Mouse (Mus musculus): ENCODE measurements around the gene Unc119b. TPM values are rescaled to one million over a fixed set of nuclear protein-coding genes. Genes with fewer than 3 reads are reported as not detected.

Unc119b gene
- total and polyA plus RNA-seq, 3 experiments, result 12.5 to 32.8 (median 14.3) TPM

DNA sequence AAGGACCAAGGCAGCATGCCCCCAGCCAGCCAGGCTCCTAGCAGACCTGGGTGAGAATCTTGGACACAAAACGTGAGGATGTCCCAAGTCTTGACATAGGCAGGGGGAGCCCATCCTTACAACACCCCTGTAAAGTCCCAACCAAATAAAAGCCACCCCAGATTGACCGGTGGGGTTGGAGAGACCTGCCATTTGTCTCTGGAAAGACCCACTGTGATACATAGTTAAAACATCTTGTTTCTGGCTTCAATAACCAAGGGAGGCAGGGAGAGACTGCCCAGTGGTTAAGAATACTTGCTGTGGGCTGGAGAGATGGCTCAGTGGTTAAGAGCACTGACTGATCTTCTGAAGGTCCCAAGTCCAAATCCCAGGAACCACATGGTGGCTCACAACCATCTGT is 32.5 kb downstream of the Unc119b start:
- ATAC-seq (ENCODE audit: extremely low read depth, insufficient number of reproducible peaks, low FRiP score, poor library complexity, severe bottlenecking) (no peak), DNase-seq (ENCODE audit: low spot score) (no peak)
- TF ChIP-seq POLR2AphosphoS5 (IDR thresholded peaks at IDR 0.05; ENCODE audit: insufficient replicate concordance, low read depth, low read length) (no peak), CTCF (IDR thresholded peaks at IDR 0.05; ENCODE audit: low read depth, low read length) (no peak), GATA1 (IDR thresholded peaks at IDR 0.05; ENCODE audit: borderline replicate concordance, low read length) (no peak), GATA2 (IDR thresholded peaks at IDR 0.05; ENCODE audit: borderline replicate concordance, low read depth, low read length) (no peak), TAL1 (conservative IDR thresholded peaks at IDR 0.05; ENCODE audit: low read depth, low read length) (no peak)
- H3K9me3 ChIP-seq (replicated peaks), result no peaks in the 10 kb centered on the region
- peaks cover 71% of the 10 kb centered on the region for H3K36me3 ChIP-seq (replicated peaks)
- H3K4me3 ChIP-seq (ENCODE audit: low read depth, low read length), result no peak overlapping the region
- no peaks in the 10 kb centered on the region for H3K27me3 ChIP-seq (ENCODE audit: insufficient read depth, low read length)
- H3K4me1 ChIP-seq (ENCODE audit: insufficient read depth, low read depth, low read length), result peaks cover 8% of the 10 kb centered on the region

DNA sequence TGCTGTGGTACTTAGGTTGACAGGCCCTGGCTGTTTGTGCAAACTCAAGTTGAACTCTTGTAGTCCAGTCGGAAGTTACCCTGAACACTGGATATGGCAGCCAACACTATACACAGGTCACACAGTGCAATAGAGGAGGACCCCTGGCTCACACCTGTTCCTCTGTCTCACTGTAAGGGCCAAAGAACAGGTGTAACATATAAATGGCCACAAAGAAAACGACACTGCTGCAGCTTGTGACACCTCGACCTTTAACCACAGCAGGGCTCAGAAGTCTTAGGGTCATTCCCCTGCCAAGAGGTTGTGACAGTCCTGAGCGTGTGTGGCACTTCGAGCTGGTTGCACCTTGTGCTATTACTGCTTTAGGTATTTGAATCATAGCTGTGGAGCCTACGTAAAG is 34.3 kb downstream of the Unc119b start:
- ATAC-seq (ENCODE audit: extremely low read depth, insufficient number of reproducible peaks, low FRiP score, poor library complexity, severe bottlenecking), result no peak
- Histone ChIP-seq H3K4me3 (ENCODE audit: low read depth, low read length) (no peak overlapping the region), H3K27me3 (ENCODE audit: insufficient read depth, low read length) (no peaks in the 10 kb centered on the region), H3K4me1 (ENCODE audit: insufficient read depth, low read depth, low read length) (peaks cover 9% of the 10 kb centered on the region), H3K36me3 (replicated peaks) (peaks cover 84% of the 10 kb centered on the region), H3K9me3 (replicated peaks) (no peaks in the 10 kb centered on the region)
- DNase-seq (ENCODE audit: low spot score), result no peak
- no peak for TF ChIP-seq CTCF (IDR thresholded peaks at IDR 0.05; ENCODE audit: low read depth, low read length)
- TF ChIP-seq GATA2 (IDR thresholded peaks at IDR 0.05; ENCODE audit: borderline replicate concordance, low read depth, low read length), result no peak
- TF ChIP-seq GATA1 (IDR thresholded peaks at IDR 0.05; ENCODE audit: borderline replicate concordance, low read length), result no peak
- no peak for TF ChIP-seq POLR2AphosphoS5 (IDR thresholded peaks at IDR 0.05; ENCODE audit: insufficient replicate concordance, low read depth, low read length)
- TF ChIP-seq TAL1 (conservative IDR thresholded peaks at IDR 0.05; ENCODE audit: low read depth, low read length), result no peak

DNA sequence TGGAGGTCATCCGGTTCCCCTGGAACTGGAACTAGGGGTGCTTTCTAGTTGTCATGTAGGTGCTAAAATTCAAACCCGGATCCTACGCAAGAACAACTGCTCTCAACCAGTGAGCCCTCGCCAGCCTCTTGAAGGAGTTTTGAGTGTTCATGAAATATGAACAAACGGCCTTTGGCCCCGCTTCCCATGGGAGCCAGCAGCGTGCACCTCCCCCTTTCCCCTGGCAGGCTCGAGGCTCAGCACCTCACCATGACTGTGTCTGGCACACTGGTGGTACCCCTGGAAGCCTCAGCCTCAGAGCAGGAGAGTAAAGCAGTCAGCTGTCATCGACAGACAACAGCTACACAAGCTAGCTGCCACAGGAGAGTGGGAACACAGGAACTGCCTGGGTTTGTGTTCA is 34.8 kb downstream of the Unc119b start:
- Histone ChIP-seq H3K9me3 (replicated peaks) (no peaks in the 10 kb centered on the region), H3K36me3 (replicated peaks) (peaks cover 88% of the 10 kb centered on the region), H3K27me3 (ENCODE audit: insufficient read depth, low read length) (no peaks in the 10 kb centered on the region), H3K4me1 (ENCODE audit: insufficient read depth, low read depth, low read length) (peaks cover 14% of the 10 kb centered on the region), H3K4me3 (ENCODE audit: low read depth, low read length) (no peak overlapping the region)
- DNase-seq (ENCODE audit: low spot score) (no peak), ATAC-seq (ENCODE audit: extremely low read depth, insufficient number of reproducible peaks, low FRiP score, poor library complexity, severe bottlenecking) (no peak)
- TF ChIP-seq GATA1 (IDR thresholded peaks at IDR 0.05; ENCODE audit: borderline replicate concordance, low read length) (no peak), TAL1 (conservative IDR thresholded peaks at IDR 0.05; ENCODE audit: low read depth, low read length) (no peak)

GRCm38 (mm10) chr5:115099530-115099929 is 35.2 kb downstream of the Unc119b start:
- TF ChIP-seq TAL1 (conservative IDR thresholded peaks at IDR 0.05; ENCODE audit: low read depth, low read length) (no peak), GATA2 (IDR thresholded peaks at IDR 0.05; ENCODE audit: borderline replicate concordance, low read depth, low read length) (no peak), GATA1 (IDR thresholded peaks at IDR 0.05; ENCODE audit: borderline replicate concordance, low read length) (no peak), CTCF (IDR thresholded peaks at IDR 0.05; ENCODE audit: low read depth, low read length) (no peak), POLR2AphosphoS5 (IDR thresholded peaks at IDR 0.05; ENCODE audit: insufficient replicate concordance, low read depth, low read length) (no peak)
- no peak for DNase-seq (ENCODE audit: low spot score)
- ATAC-seq (ENCODE audit: extremely low read depth, insufficient number of reproducible peaks, low FRiP score, poor library complexity, severe bottlenecking), result no peak
- Histone ChIP-seq H3K9me3 (replicated peaks) (no peaks in the 10 kb centered on the region), H3K27me3 (ENCODE audit: insufficient read depth, low read length) (no peaks in the 10 kb centered on the region), H3K36me3 (replicated peaks) (peaks cover 92% of the 10 kb centered on the region), H3K4me3 (ENCODE audit: low read depth, low read length) (no peak overlapping the region), H3K4me1 (ENCODE audit: insufficient read depth, low read depth, low read length) (peaks cover 14% of the 10 kb centered on the region)

DNA sequence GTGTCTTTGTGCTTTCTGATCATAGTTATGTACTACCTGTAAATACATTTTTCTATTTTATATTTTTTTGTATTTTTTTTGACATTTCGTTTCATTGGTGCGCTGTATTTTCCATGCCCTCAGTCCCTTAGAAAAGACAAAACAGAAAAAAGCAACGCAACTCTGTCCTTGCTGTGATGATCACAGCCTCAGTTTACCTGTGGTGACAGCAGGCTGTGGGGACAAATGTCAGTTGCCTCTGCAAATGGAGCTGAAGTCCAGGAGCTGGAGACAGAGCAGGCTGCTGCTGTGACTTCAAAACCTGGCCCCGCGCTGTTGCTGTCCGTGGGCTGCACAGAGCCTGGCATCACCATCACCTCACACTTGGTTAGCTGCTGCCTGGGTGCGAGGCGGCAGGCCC is 36.6 kb downstream of the Unc119b start, which contains the start of gene Gm10401:
Gene Gm10401, minus strand, starts transcription at position 101 of the 400 bp plus-strand sequence.
- Histone ChIP-seq H3K4me3 (ENCODE audit: low read depth, low read length) (no peak within 1 kb of the TSS), H3K9me3 (replicated peaks) (no peaks in the 10 kb centered on the region), H3K36me3 (replicated peaks) (peaks cover 96% of the 10 kb centered on the region), H3K4me1 (ENCODE audit: insufficient read depth, low read depth, low read length) (peaks cover 14% of the 10 kb centered on the region), H3K27me3 (ENCODE audit: insufficient read depth, low read length) (no peaks in the 10 kb centered on the region)
- TF ChIP-seq TAL1 (conservative IDR thresholded peaks at IDR 0.05; ENCODE audit: low read depth, low read length) (no peak), GATA1 (IDR thresholded peaks at IDR 0.05; ENCODE audit: borderline replicate concordance, low read length) (no peak), POLR2AphosphoS5 (IDR thresholded peaks at IDR 0.05; ENCODE audit: insufficient replicate concordance, low read depth, low read length) (no peak), CTCF (IDR thresholded peaks at IDR 0.05; ENCODE audit: low read depth, low read length) (no peak), GATA2 (IDR thresholded peaks at IDR 0.05; ENCODE audit: borderline replicate concordance, low read depth, low read length) (no peak)
- DNase-seq (ENCODE audit: low spot score) (no peak), ATAC-seq (ENCODE audit: extremely low read depth, insufficient number of reproducible peaks, low FRiP score, poor library complexity, severe bottlenecking) (no peak)

GRCm38 (mm10) chr5:115091776-115092175 is 43.0 kb downstream of the Unc119b start:
- Histone ChIP-seq H3K4me3 (ENCODE audit: low read depth, low read length) (no peak overlapping the region), H3K9me3 (replicated peaks) (no peaks in the 10 kb centered on the region), H3K36me3 (replicated peaks) (peaks cover 98% of the 10 kb centered on the region), H3K27me3 (ENCODE audit: insufficient read depth, low read length) (no peaks in the 10 kb centered on the region), H3K4me1 (ENCODE audit: insufficient read depth, low read depth, low read length) (peaks cover 23% of the 10 kb centered on the region)
- TF ChIP-seq POLR2AphosphoS5 (IDR thresholded peaks at IDR 0.05; ENCODE audit: insufficient replicate concordance, low read depth, low read length), result no peak
- no peak for TF ChIP-seq GATA1 (IDR thresholded peaks at IDR 0.05; ENCODE audit: borderline replicate concordance, low read length)
- TF ChIP-seq TAL1 (conservative IDR thresholded peaks at IDR 0.05; ENCODE audit: low read depth, low read length), result no peak
- TF ChIP-seq GATA2 (IDR thresholded peaks at IDR 0.05; ENCODE audit: borderline replicate concordance, low read depth, low read length), result no peak
- no peak for ATAC-seq (ENCODE audit: extremely low read depth, insufficient number of reproducible peaks, low FRiP score, poor library complexity, severe bottlenecking)
- no peak for DNase-seq (ENCODE audit: low spot score)

- H3K4me1 ChIP-seq (ENCODE audit: insufficient read depth, low read depth, low read length), result peaks cover 23% of the 10 kb centered on the region
- DNase-seq (ENCODE audit: low spot score), result no peak
- H3K27me3 ChIP-seq (ENCODE audit: insufficient read depth, low read length), result no peaks in the 10 kb centered on the region
- H3K4me3 ChIP-seq (ENCODE audit: low read depth, low read length), result no peak overlapping the region
- peaks cover 98% of the 10 kb centered on the region for H3K36me3 ChIP-seq (replicated peaks)
- TF ChIP-seq GATA2 (IDR thresholded peaks at IDR 0.05; ENCODE audit: borderline replicate concordance, low read depth, low read length) (no peak), CTCF (IDR thresholded peaks at IDR 0.05; ENCODE audit: low read depth, low read length) (no peak), TAL1 (conservative IDR thresholded peaks at IDR 0.05; ENCODE audit: low read depth, low read length) (no peak), POLR2AphosphoS5 (IDR thresholded peaks at IDR 0.05; ENCODE audit: insufficient replicate concordance, low read depth, low read length) (no peak)
- no peaks in the 10 kb centered on the region for H3K9me3 ChIP-seq (replicated peaks)
- ATAC-seq (ENCODE audit: extremely low read depth, insufficient number of reproducible peaks, low FRiP score, poor library complexity, severe bottlenecking), result no peak
Observed at GRCm38 (mm10) chr5:115091015-115091414, 43.8 kb downstream of the Unc119b start.

Data from G1E (cell line).